Mouse (Mus musculus) adrenal gland, adult (tissue): ENCODE results near the gene 1110059E24Rik.
"Not testable (repeated sequence)": the region's sequence is repeated elsewhere in the genome, so short reads cannot be mapped to it uniquely, and the experiment has no call there.

Experiments
- DNase-seq, 2 experiments: peaks; one replicate each; pipeline ENCODE4 v3.0.0; 2022 to 2023; ENCODE audit warnings: low spot score in 1 of 2; ENCODE audit not compliant: inconsistent age in 2 of 2

The 1110059E24Rik gene

GRCm38 (mm10) chr19:21626271-21626988 is 26.3 kb downstream of the 1110059E24Rik start:
- peak in 1 of 2 experiments; percentile 57 for DNase-seq

- peak in 1 of 2 experiments; percentile 74 for DNase-seq
Observed at GRCm38 (mm10) chr19:21624148-21624535, 28.6 kb downstream of the 1110059E24Rik start.

- DNase-seq: peak in 1 of 2 experiments; percentile 51
Observed at GRCm38 (mm10) chr19:21623410-21624147, 29.2 kb downstream of the 1110059E24Rik start.

GRCm38 (mm10) chr19:21615801-21616200 is 37.0 kb downstream of the 1110059E24Rik start:
- DNase-seq: no peak

- DNase-seq: no peak
Observed at GRCm38 (mm10) chr19:21611725-21612575, 40.8 kb downstream of the 1110059E24Rik start.

GRCm38 (mm10) chr19:21611297-21611696 is 41.5 kb downstream of the 1110059E24Rik start:
- no peak for DNase-seq

GRCm38 (mm10) chr19:21610240-21610639 is 42.5 kb downstream of the 1110059E24Rik start:
- no peak for DNase-seq

GRCm38 (mm10) chr19:21605294-21605693 is 47.5 kb downstream of the 1110059E24Rik start:
- peak in 1 of 2 experiments; percentile 48 for DNase-seq

- peak in 1 of 2 experiments; percentile 48 for DNase-seq
Observed at GRCm38 (mm10) chr19:21603836-21604235, 48.9 kb downstream of the 1110059E24Rik start.

GRCm38 (mm10) chr19:21601541-21602101 is 51.2 kb downstream of the 1110059E24Rik start:
- no peak for DNase-seq

- DNase-seq: peak; percentile 23 to 47
Observed at GRCm38 (mm10) chr19:21598659-21599352, 54.0 kb downstream of the 1110059E24Rik start.

- DNase-seq: no peak
Observed at GRCm38 (mm10) chr19:21594676-21595075, 58.1 kb downstream of the 1110059E24Rik start.

- DNase-seq: not testable (repeated sequence)
Observed at GRCm38 (mm10) chr19:21592216-21592615, 60.6 kb downstream of the 1110059E24Rik start.

- DNase-seq: no peak
Observed at GRCm38 (mm10) chr19:21589888-21590287, 62.9 kb downstream of the 1110059E24Rik start.

GRCm38 (mm10) chr19:21587593-21587992 is 65.2 kb downstream of the 1110059E24Rik start:
- DNase-seq: no peak

- peak; percentile 49 to 70 for DNase-seq
Observed at GRCm38 (mm10) chr19:21586546-21586945, 66.2 kb downstream of the 1110059E24Rik start.

GRCm38 (mm10) chr19:21585868-21586267 is 66.9 kb downstream of the 1110059E24Rik start:
- DNase-seq: no peak

- DNase-seq: no peak
Observed at GRCm38 (mm10) chr19:21583986-21584385, 68.8 kb downstream of the 1110059E24Rik start.

GRCm38 (mm10) chr19:21583523-21583984 is 69.2 kb downstream of the 1110059E24Rik start:
- DNase-seq: no peak

GRCm38 (mm10) chr19:21581404-21581803 is 71.4 kb downstream of the 1110059E24Rik start:
- DNase-seq: no peak
